Mouse (Mus musculus): ENCODE measurements around the gene Aloxe3. TPM values are rescaled to one million over a fixed set of nuclear protein-coding genes. Genes with fewer than 3 reads are reported as not detected.
A peak's percentile ranks its signal among the peaks of the same experiment; 100 is the strongest.

The Aloxe3 gene
- polyA plus RNA-seq, 1 experiment from 2014 or later = 0.18 TPM

DNA sequence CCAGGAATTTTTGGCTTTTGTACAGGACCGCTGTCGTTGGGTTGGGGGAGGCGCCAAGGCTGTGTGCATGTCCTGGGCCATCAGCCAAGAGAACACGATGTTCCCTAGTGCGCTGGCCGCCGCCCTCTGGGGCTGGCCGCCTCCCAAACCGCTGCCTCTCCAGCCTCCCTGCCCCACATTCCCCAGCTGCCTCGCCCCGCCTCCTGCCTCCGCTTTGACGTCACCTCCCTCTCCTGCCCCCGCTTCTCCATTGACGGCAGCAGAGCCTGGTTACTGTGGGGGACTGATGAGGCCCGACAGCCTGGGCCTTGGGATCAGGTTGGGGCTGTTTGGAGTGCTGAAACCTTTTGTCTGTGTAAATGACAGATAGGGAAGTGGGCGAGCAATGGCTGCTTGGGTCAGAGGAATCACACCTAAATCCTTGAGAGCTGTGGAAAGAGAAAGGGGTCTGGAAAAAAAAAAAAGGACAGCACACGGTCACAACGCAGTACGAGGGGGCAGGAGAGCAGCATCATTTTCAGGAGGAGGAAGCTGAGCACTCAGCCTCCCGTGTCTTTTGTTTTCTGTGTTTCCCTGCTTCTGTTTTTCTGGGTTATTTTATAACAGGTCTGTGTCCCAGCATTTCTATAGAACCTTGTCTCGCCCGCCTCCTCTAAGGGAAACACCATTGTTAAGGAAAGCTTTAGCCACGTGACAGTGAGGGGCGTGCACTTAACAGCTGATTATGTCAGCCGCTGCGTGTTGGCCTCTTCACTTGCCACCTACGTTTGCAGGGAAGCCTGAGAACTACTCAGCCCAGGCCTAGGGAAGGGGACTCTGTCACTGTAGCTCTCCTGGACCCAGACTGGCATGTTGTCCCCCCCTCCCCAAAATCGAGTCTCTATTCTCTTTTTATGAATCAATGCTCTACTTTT lies 28.5 kb upstream of the Aloxe3 start:
- H3K9ac ChIP-seq (replicated peaks) = peak overlapping the region; percentile 93
- peak overlapping the region; percentile 94 for H3K4me2 ChIP-seq (ENCODE audit: low read depth, low read length)
- no peak for TF ChIP-seq CTCF (IDR thresholded peaks at IDR 0.05; ENCODE audit: low read depth)
- peak; percentile 96 for TF ChIP-seq EP300 (IDR thresholded peaks at IDR 0.05; ENCODE audit: low read depth)
- no peaks in the 10 kb centered on the region for H3K27me3 ChIP-seq (ENCODE audit: insufficient read depth, low read length)
- H3K9me3 ChIP-seq (ENCODE audit: low read length) = no peaks in the 10 kb centered on the region
- H3K27ac ChIP-seq (ENCODE audit: low read depth) = peak overlapping the region; percentile 100
- DNase-seq = peak; percentile 99
- 2% methylated on average over 29 of the region's 29 CpGs for WGBS (ENCODE audit: insufficient replicate concordance)
- peak; percentile 65 for ATAC-seq
- H3K4me1 ChIP-seq (ENCODE audit: insufficient read depth) = peaks cover 38% of the 10 kb centered on the region
- peaks cover 24% of the 10 kb centered on the region for H3K36me3 ChIP-seq (replicated peaks; ENCODE audit: insufficient read depth, low read length)
- H3K4me3 ChIP-seq (ENCODE audit: low read depth, low read length) = peak overlapping the region; percentile 81

DNA sequence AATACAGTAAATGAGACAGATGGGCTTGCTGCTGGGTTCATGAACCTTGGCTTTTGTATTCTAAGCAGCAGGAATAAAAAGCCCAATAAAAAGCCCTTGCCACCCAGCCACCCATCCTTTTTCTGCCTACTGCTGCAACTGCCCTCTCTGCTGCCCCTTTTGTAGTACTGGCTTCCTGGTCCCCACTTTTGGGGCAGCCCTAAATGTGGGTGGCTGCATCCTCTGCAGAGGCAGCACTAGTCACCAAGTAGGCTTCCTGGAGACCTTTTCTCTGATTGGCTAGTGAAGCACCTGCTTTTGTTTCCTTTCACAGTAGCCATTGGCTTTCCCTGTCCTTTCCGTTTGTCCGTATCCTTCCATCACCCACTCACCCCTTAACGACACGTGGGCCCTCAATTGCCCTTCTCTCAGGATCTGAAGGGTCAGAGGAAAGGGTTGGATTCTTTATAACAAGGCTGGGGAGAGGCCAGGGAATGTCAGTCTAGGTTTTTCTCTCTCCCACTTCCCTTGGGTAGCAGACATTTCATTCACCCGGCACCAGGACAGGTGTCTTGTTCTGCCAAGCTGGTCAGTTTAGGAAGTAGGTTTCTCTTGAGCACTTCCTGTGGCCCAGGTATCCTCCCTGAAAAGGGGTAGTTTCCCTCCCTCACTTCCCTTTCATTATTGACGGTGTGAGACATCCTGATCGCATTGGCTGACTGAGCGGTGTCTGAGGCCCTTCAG lies 27.5 kb upstream of the Aloxe3 start:
- TF ChIP-seq CTCF (IDR thresholded peaks at IDR 0.05; ENCODE audit: low read depth) (no peak), EP300 (IDR thresholded peaks at IDR 0.05; ENCODE audit: low read depth) (no peak)
- ATAC-seq (no peak), DNase-seq (no peak)
- Histone ChIP-seq H3K27ac (ENCODE audit: low read depth) (peak overlapping the region; percentile 100), H3K27me3 (ENCODE audit: insufficient read depth, low read length) (no peaks in the 10 kb centered on the region), H3K4me1 (ENCODE audit: insufficient read depth) (peaks cover 38% of the 10 kb centered on the region), H3K9ac (replicated peaks) (peak overlapping the region; percentile 93), H3K4me2 (ENCODE audit: low read depth, low read length) (peak overlapping the region; percentile 94), H3K36me3 (replicated peaks; ENCODE audit: insufficient read depth, low read length) (peaks cover 31% of the 10 kb centered on the region), H3K4me3 (ENCODE audit: low read depth, low read length) (peak overlapping the region; percentile 81), H3K9me3 (ENCODE audit: low read length) (no peaks in the 10 kb centered on the region)
- WGBS (ENCODE audit: insufficient replicate concordance) = 27% methylated on average over 8 of the region's 8 CpGs

DNA sequence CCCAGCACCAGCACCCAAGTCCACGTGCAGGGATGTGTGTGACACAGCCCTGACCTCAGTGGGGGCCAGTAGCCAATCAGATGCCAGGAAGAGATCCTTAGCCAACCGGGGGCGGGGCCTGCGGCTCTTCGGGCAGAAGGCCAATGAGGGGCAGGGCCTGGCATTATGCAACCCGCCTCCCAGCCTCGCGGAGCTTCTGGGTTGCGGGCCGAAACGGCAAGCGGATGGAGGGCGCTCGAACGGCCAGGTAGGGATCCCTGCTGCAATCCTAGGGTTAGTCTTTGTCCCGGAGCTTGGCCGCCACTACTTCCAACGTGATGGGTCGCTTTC lies 27.0 kb upstream of the Aloxe3 start:
- no peak; the same call in 1 of the 2 replicates for TF ChIP-seq EP300 (IDR thresholded peaks at IDR 0.05; ENCODE audit: low read depth)
- TF ChIP-seq CTCF (IDR thresholded peaks at IDR 0.05; ENCODE audit: low read depth) = no peak
- under 1% methylated on average over 19 of the region's 19 CpGs for WGBS (ENCODE audit: insufficient replicate concordance)
- Histone ChIP-seq H3K4me3 (ENCODE audit: low read depth, low read length) (peak overlapping the region; percentile 58), H3K4me1 (ENCODE audit: insufficient read depth) (peaks cover 38% of the 10 kb centered on the region), H3K4me2 (ENCODE audit: low read depth, low read length) (peak overlapping the region; percentile 94), H3K27ac (ENCODE audit: low read depth) (peak overlapping the region; percentile 100), H3K9me3 (ENCODE audit: low read length) (no peaks in the 10 kb centered on the region), H3K9ac (replicated peaks) (peak overlapping the region; percentile 75), H3K27me3 (ENCODE audit: insufficient read depth, low read length) (no peaks in the 10 kb centered on the region), H3K36me3 (replicated peaks; ENCODE audit: insufficient read depth, low read length) (peaks cover 36% of the 10 kb centered on the region)
- DNase-seq (peak; percentile 98), ATAC-seq (peak; percentile 34)

DNA sequence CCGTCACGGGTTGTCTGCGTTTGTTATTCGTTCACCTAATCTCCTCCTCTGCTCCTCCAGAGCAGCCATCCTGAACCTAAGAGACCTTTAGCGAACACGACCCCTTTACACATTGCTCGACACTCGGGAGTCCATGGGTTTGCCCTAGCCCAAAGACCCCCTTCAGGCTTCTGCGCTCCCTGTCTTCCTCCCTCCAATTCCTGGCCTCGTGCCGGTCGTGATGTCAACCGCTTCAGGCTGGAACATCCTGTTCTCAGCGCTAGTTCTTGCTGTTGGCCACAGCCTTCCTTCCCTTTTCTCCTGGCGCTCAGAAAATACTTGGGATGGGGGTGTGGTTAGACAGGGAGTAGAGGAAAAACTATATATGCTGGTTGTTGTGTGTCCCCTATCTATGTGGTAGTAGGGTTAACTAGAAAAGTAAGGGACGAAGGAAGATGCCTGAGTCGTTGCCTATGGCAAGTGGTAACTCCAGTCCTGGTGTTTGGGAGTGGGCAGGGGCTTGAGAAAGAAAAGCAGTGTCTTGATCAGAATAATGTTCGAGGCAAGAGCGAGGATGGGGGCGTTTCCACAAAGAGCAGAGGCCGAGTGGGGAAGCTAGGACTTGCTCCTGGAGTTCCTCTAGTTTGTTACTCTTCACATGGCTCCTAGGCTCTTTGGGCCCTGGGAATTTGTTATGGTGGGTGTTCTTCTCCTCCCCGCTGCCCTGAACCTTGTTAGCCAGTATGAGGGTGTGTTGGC lies 26.4 kb upstream of the Aloxe3 start:
- TF ChIP-seq EP300 (IDR thresholded peaks at IDR 0.05; ENCODE audit: low read depth) (peak; percentile 84), CTCF (IDR thresholded peaks at IDR 0.05; ENCODE audit: low read depth) (no peak)
- H3K4me2 ChIP-seq (ENCODE audit: low read depth, low read length) = peak overlapping the region; percentile 94
- H3K9me3 ChIP-seq (ENCODE audit: low read length) = no peaks in the 10 kb centered on the region
- H3K4me1 ChIP-seq (ENCODE audit: insufficient read depth) = peaks cover 31% of the 10 kb centered on the region
- peaks cover 42% of the 10 kb centered on the region for H3K36me3 ChIP-seq (replicated peaks; ENCODE audit: insufficient read depth, low read length)
- 2% methylated on average over 22 of the region's 22 CpGs for WGBS (ENCODE audit: insufficient replicate concordance)
- H3K27me3 ChIP-seq (ENCODE audit: insufficient read depth, low read length) = no peaks in the 10 kb centered on the region
- peak overlapping the region; percentile 75 for H3K9ac ChIP-seq (replicated peaks)
- ATAC-seq = no peak
- peak; percentile 70 for DNase-seq
- peak overlapping the region; percentile 58 for H3K4me3 ChIP-seq (ENCODE audit: low read depth, low read length)
- peak overlapping the region; percentile 100 for H3K27ac ChIP-seq (ENCODE audit: low read depth)

DNA sequence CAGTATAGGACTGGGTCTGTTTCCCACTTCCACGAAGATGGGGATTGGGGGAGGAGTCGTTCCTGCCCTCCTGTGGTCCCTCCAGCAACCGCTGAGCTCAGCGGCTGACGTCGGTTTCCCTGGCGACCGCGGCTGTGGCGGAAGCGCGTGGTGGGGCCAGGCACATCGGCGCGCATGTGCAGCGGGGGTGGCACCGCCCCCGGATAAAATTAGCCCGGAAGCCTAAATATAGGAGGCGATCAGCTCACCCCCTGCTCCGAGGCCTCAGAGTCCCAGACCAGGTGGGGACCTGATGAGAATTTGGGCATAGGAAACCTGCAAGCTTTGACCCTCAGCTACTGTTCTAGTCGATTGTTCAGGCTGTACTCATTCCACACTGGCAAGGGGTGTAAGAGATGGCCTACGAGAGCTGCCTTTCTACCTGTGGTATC lies 25.8 kb upstream of the Aloxe3 start:
- Histone ChIP-seq H3K27ac (ENCODE audit: low read depth) (peak overlapping the region; percentile 100), H3K27me3 (ENCODE audit: insufficient read depth, low read length) (no peaks in the 10 kb centered on the region), H3K9ac (replicated peaks) (peak overlapping the region; percentile 75), H3K4me2 (ENCODE audit: low read depth, low read length) (peak overlapping the region; percentile 94), H3K4me3 (ENCODE audit: low read depth, low read length) (peak overlapping the region; percentile 58), H3K9me3 (ENCODE audit: low read length) (no peaks in the 10 kb centered on the region), H3K4me1 (ENCODE audit: insufficient read depth) (peaks cover 29% of the 10 kb centered on the region), H3K36me3 (replicated peaks; ENCODE audit: insufficient read depth, low read length) (peaks cover 48% of the 10 kb centered on the region)
- WGBS (ENCODE audit: insufficient replicate concordance) = 3% methylated on average over 23 of the region's 23 CpGs
- TF ChIP-seq EP300 (IDR thresholded peaks at IDR 0.05; ENCODE audit: low read depth) (no peak), CTCF (IDR thresholded peaks at IDR 0.05; ENCODE audit: low read depth) (peak; percentile 35)
- no peak for ATAC-seq
- peak; percentile 92 for DNase-seq
